Mouse (Mus musculus): ENCODE measurements around the gene Atp11c.

- no peak for TF ChIP-seq CTCF (IDR thresholded peaks at IDR 0.05; ENCODE audit: low read depth, low read length)
- TF ChIP-seq GATA1 (IDR thresholded peaks at IDR 0.05; ENCODE audit: borderline replicate concordance, low read length), result no peak
Measured at GRCm38 (mm10) chrX:60405681-60406080, 186.8 kb downstream of the Atp11c start.
